Mouse (Mus musculus) splenic B cell, adult 2 months (primary cell): ENCODE results near the gene Ablim1.

Source experiments
- DNase-seq: peaks from one replicate; pipeline ENCODE4 v3.0.0-alpha.2; 2011; ENCODE audit warnings: low read depth, low spot score
- H3K27me3 ChIP-seq: 2 replicates; pipeline ENCODE4 v1.6.1; 2012; ENCODE audit warnings: mild to moderate bottlenecking, low read length, moderate library complexity, mixed read lengths; ENCODE audit not compliant: control insufficient read depth, poor library complexity, insufficient read depth, severe bottlenecking
- H3K36me3 ChIP-seq: 2 replicates; pipeline ENCODE4 v1.6.1; 2012; ENCODE audit warnings: mild to moderate bottlenecking, low read length, moderate library complexity, mixed read lengths; ENCODE audit not compliant: control insufficient read depth, poor library complexity, insufficient read depth, severe bottlenecking

Gene Ablim1

GRCm38 (mm10) chr19:56989171-56989570 lies 325.5 kb downstream of the Ablim1 start:
- Histone ChIP-seq H3K27me3 (no peaks in the 10 kb centered on the region), H3K36me3 (no peaks in the 10 kb centered on the region)
- no peak for DNase-seq

- Histone ChIP-seq H3K36me3 (no peaks in the 10 kb centered on the region), H3K27me3 (no peaks in the 10 kb centered on the region)
- DNase-seq, result no peak
These were observed 330.5 kb downstream of the Ablim1 start for GRCm38 (mm10) chr19:56984229-56984628.

GRCm38 (mm10) chr19:56983757-56984156 lies 331.0 kb downstream of the Ablim1 start:
- DNase-seq, result no peak
- Histone ChIP-seq H3K36me3 (no peaks in the 10 kb centered on the region), H3K27me3 (no peaks in the 10 kb centered on the region)
